Mouse (Mus musculus): ENCODE data around the gene Ptk7. TPM values are rescaled to one million over a fixed set of nuclear protein-coding genes. Genes with fewer than 3 reads are reported as not detected.

Gene Ptk7
- polyA plus RNA-seq, 1 experiment from 2014 or later, result 20.6 TPM

DNA sequence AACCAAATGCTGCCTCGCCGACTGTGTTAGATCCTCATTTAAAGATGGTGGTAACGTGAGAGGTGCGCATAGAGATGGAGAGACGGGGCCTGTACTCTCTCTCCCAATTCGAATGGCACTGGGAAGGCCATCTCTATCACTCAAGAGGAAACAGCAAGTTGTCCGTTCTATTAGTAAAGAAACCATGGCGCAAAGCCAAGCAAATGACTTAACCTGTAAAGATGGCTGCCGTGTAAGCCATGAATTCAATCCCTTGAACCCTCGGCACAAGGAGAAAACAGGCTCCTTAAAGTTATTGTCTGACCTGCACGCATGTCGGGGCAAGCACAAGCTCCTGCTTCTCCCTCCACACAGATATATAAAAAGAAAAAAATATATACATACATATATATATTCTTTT is 11.5 kb downstream of the Ptk7 start:
- Histone ChIP-seq H3K4me1 (replicated peaks; ENCODE audit: control insufficient read depth, insufficient read depth, low read length) (peaks cover 45% of the 10 kb centered on the region), H3K9me3 (ENCODE audit: control insufficient read depth, low read length) (no peaks in the 10 kb centered on the region), H3K4me2 (replicated peaks) (no peak overlapping the region), H3K27ac (no peak overlapping the region), H3K27me3 (ENCODE audit: control insufficient read depth, insufficient read depth, low read length) (no peaks in the 10 kb centered on the region), H3K9ac (no peak overlapping the region), H3K4me3 (replicated peaks; ENCODE audit: low read length) (no peak overlapping the region), H3K36me3 (replicated peaks; ENCODE audit: control insufficient read depth, insufficient read depth) (no peaks in the 10 kb centered on the region)
- ATAC-seq (ENCODE audit: low FRiP score) (no peak), DNase-seq (ENCODE audit: low spot score) (no peak)
- WGBS, result 66% methylated on average over 12 of the region's 12 CpGs

DNA sequence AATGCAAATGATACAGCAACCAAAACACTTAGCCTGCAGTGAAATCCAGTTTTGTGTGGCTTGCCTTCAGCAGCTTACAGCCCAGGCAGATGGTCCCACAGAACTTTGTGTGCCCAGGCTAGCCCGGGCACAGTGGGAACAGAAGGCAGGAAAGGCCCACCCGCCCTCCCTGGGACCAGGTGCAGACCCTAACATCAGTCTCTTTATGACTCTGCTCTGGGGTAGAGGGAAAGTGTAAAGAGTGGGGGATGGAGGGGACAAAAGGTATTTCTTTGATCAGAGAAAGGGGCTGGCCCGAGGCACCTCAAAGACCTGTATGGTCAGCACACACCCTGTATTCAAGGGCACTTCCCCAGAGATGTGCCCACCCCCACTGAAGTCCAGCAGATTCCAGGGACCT is 16.1 kb downstream of the Ptk7 start:
- Histone ChIP-seq H3K36me3 (replicated peaks; ENCODE audit: control insufficient read depth, insufficient read depth) (no peaks in the 10 kb centered on the region), H3K27ac (no peak overlapping the region), H3K9ac (no peak overlapping the region), H3K4me1 (replicated peaks; ENCODE audit: control insufficient read depth, insufficient read depth, low read length) (peaks cover 21% of the 10 kb centered on the region), H3K4me3 (replicated peaks; ENCODE audit: low read length) (no peak overlapping the region), H3K4me2 (replicated peaks) (no peak overlapping the region), H3K27me3 (ENCODE audit: control insufficient read depth, insufficient read depth, low read length) (no peaks in the 10 kb centered on the region), H3K9me3 (ENCODE audit: control insufficient read depth, low read length) (no peaks in the 10 kb centered on the region)
- no peak for DNase-seq (ENCODE audit: low spot score)
- no peak for ATAC-seq (ENCODE audit: low FRiP score)
- WGBS, result 57% methylated on average over 3 of the region's 3 CpGs

DNA sequence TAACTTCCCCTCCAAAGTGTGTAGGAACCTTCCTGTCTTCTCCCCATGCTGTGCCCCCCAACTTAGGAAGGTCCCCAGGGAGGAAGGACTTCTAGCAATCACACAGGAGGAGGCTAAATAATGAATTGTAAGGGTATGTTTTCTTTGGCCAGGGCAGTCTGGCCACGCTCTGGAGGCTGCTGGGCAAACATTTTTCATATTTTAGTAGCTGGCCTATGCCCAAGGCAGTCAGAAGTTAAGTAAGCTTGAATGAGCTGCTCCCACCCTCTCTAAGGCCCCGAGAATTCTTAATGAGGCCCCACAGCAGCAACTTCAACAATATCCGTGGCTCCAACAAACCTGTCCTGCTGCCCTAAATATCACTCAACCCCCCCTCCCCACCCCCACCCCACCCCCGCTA is 16.5 kb downstream of the Ptk7 start:
- peaks cover 18% of the 10 kb centered on the region for H3K4me1 ChIP-seq (replicated peaks; ENCODE audit: control insufficient read depth, insufficient read depth, low read length)
- H3K36me3 ChIP-seq (replicated peaks; ENCODE audit: control insufficient read depth, insufficient read depth), result no peaks in the 10 kb centered on the region
- 40% methylated on average over 4 of the region's 4 CpGs for WGBS
- DNase-seq (ENCODE audit: low spot score), result no peak
- no peak for ATAC-seq (ENCODE audit: low FRiP score)
- H3K9me3 ChIP-seq (ENCODE audit: control insufficient read depth, low read length), result no peaks in the 10 kb centered on the region
- H3K27me3 ChIP-seq (ENCODE audit: control insufficient read depth, insufficient read depth, low read length), result no peaks in the 10 kb centered on the region
- no peak overlapping the region for H3K9ac ChIP-seq
- H3K4me2 ChIP-seq (replicated peaks), result no peak overlapping the region
- no peak overlapping the region for H3K4me3 ChIP-seq (replicated peaks; ENCODE audit: low read length)
- no peak overlapping the region for H3K27ac ChIP-seq

DNA sequence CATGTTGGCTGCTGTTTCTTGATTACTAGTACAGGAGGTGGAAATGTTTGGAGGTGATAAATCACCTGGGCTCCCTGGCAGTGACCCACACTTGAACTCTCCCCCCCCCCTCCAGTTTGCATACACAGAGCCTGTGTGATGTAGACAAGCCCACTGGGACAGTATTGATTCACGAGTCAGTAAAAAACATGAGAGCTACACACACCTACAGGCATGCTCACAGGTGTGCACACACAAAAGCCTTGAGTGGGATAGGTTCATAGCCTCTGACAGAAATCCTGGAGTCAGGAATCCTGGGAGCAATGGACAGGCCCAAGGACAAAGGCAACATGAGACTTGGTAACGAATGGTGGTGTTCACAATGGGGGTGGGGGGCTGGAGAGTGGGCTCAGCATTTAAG is 17.1 kb downstream of the Ptk7 start:
- H3K27ac ChIP-seq, result no peak overlapping the region
- ATAC-seq (ENCODE audit: low FRiP score), result no peak
- H3K4me3 ChIP-seq (replicated peaks; ENCODE audit: low read length), result no peak overlapping the region
- no peak overlapping the region for H3K9ac ChIP-seq
- peaks cover 12% of the 10 kb centered on the region; the same call in 1 of the 2 replicates for H3K4me1 ChIP-seq (replicated peaks; ENCODE audit: control insufficient read depth, insufficient read depth, low read length)
- no peaks in the 10 kb centered on the region for H3K9me3 ChIP-seq (ENCODE audit: control insufficient read depth, low read length)
- H3K36me3 ChIP-seq (replicated peaks; ENCODE audit: control insufficient read depth, insufficient read depth), result no peaks in the 10 kb centered on the region
- DNase-seq (ENCODE audit: low spot score), result no peak
- H3K27me3 ChIP-seq (ENCODE audit: control insufficient read depth, insufficient read depth, low read length), result no peaks in the 10 kb centered on the region
- 50% methylated on average over 2 of the region's 2 CpGs for WGBS
- no peak overlapping the region for H3K4me2 ChIP-seq (replicated peaks)

DNA sequence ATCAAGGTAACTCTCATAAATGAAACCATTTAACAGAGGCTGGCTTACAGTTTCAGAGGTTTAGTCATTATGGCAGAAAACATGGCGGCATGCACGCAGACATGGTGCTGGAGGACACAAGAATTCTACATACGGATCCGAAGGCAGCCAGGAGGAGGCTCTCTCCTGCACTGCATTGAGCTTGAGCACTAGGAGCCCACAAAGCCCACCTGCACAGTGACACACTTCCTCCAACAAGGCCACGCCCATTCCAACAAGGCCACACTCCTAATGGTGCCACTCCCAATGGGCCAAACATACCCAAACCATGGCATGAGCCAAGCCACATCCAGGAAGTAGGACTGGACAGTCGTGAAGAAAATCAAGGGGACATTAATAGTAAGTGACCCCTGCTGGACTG is 18.0 kb downstream of the Ptk7 start:
- Histone ChIP-seq H3K9ac (no peak overlapping the region), H3K4me2 (replicated peaks) (no peak overlapping the region), H3K27me3 (ENCODE audit: control insufficient read depth, insufficient read depth, low read length) (no peaks in the 10 kb centered on the region), H3K9me3 (ENCODE audit: control insufficient read depth, low read length) (no peaks in the 10 kb centered on the region), H3K4me1 (replicated peaks; ENCODE audit: control insufficient read depth, insufficient read depth, low read length) (peaks cover 12% of the 10 kb centered on the region; the same call in 1 of the 2 replicates), H3K27ac (no peak overlapping the region), H3K36me3 (replicated peaks; ENCODE audit: control insufficient read depth, insufficient read depth) (no peaks in the 10 kb centered on the region), H3K4me3 (replicated peaks; ENCODE audit: low read length) (no peak overlapping the region)
- ATAC-seq (ENCODE audit: low FRiP score), result no peak
- DNase-seq (ENCODE audit: low spot score), result no peak
- 96% methylated on average over 6 of the region's 6 CpGs for WGBS

DNA sequence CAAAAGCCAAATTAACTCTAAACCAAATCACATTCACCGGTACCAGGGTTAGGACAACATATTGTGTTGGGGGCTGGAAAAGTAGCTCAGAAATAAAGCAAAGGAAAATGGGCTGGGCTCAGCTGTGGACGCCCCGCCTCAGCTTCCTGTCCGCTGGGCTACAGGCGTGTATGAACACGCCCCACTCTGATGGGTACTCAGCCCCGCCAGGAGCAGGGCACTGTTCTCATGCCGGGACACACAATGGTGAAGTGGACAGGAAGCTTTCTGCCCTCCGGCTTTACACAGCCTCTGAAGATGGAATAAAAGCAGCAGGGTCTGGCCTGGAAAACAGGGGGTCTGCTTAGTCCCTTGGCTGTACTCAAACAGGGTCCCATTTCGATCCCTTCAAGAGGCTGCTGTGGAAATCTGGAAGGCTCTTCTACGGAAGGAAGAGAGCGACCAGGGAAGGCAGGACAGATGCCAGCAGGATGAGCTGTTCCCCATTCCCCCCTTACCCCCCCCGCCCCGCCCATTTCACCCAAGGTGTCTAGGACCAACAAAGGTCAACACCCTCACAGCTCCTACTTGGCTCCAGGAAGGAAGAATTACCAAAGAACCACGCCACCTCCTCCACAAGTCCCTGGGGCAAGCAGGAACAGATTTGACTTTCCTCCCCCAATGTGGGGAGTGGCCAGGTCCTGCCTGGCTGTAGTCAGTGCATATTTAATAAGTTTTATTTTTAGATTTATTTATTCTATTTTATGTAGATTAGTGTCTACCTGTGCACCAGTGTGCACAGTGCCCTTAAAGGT is 19.4 kb downstream of the Ptk7 start:
- no peak overlapping the region for H3K9ac ChIP-seq
- no peaks in the 10 kb centered on the region for H3K9me3 ChIP-seq (ENCODE audit: control insufficient read depth, low read length)
- no peak overlapping the region for H3K27ac ChIP-seq
- H3K4me2 ChIP-seq (replicated peaks), result no peak overlapping the region
- ATAC-seq (ENCODE audit: low FRiP score), result no peak
- H3K4me1 ChIP-seq (replicated peaks; ENCODE audit: control insufficient read depth, insufficient read depth, low read length), result peaks cover 15% of the 10 kb centered on the region; the same call in 1 of the 2 replicates
- DNase-seq (ENCODE audit: low spot score), result no peak
- H3K27me3 ChIP-seq (ENCODE audit: control insufficient read depth, insufficient read depth, low read length), result no peaks in the 10 kb centered on the region
- no peaks in the 10 kb centered on the region for H3K36me3 ChIP-seq (replicated peaks; ENCODE audit: control insufficient read depth, insufficient read depth)
- WGBS, result 58% methylated on average over 15 of the region's 15 CpGs
- H3K4me3 ChIP-seq (replicated peaks; ENCODE audit: low read length), result no peak overlapping the region

DNA sequence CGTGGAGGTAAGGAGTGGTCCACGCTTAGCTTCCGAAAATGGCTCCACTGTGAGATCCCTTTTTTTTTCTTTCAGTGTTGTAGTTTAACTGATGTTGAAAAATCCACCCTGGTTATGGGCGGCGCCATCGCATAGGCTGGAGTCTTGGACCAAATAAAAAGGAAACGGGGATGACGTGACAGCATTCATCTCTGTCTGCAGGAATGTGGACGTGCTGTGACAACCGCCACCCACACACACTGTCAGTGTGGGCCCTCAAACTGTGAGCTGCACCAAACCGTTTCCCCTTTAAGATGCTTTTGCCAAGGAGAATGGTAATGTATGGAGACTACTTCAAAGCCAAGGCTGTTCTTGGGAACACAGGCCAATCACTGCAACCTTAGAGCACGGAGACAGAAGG is 23.3 kb downstream of the Ptk7 start:
- DNase-seq (ENCODE audit: low spot score) (no peak), ATAC-seq (ENCODE audit: low FRiP score) (no peak)
- Histone ChIP-seq H3K4me3 (replicated peaks; ENCODE audit: low read length) (no peak overlapping the region), H3K36me3 (replicated peaks; ENCODE audit: control insufficient read depth, insufficient read depth) (no peaks in the 10 kb centered on the region), H3K4me2 (replicated peaks) (no peak overlapping the region), H3K9me3 (ENCODE audit: control insufficient read depth, low read length) (no peaks in the 10 kb centered on the region), H3K4me1 (replicated peaks; ENCODE audit: control insufficient read depth, insufficient read depth, low read length) (0 out of 2 replicates have a peak, but pooled peaks cover 7% of the 10 kb centered on the region), H3K27me3 (ENCODE audit: control insufficient read depth, insufficient read depth, low read length) (no peaks in the 10 kb centered on the region), H3K27ac (no peak overlapping the region), H3K9ac (no peak overlapping the region)
- WGBS, result 76% methylated on average over 12 of the region's 12 CpGs

DNA sequence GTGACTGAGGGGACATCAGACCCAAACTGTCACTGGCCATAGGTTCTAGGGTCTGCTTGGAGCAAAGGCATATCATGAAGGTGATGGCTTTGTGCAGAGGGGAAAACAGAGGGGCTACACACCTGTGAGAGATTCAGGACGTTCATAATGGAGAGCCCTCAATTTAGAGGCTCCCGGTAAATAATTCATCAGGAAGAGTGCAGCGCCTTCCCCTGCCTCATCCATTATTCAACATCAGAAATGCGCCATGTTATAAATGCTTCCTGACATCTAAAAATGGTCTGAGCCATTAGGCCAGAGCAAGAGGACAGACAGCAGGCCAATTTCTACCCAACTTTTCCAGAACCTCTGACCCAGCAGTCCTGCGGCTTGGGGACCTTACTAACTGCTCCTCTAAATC is 24.2 kb downstream of the Ptk7 start:
- DNase-seq (ENCODE audit: low spot score) (no peak), ATAC-seq (ENCODE audit: low FRiP score) (no peak)
- Histone ChIP-seq H3K4me1 (replicated peaks; ENCODE audit: control insufficient read depth, insufficient read depth, low read length) (0 out of 2 replicates have a peak, but pooled peaks cover 7% of the 10 kb centered on the region), H3K9ac (no peak overlapping the region), H3K4me3 (replicated peaks; ENCODE audit: low read length) (no peak overlapping the region), H3K9me3 (ENCODE audit: control insufficient read depth, low read length) (no peaks in the 10 kb centered on the region), H3K27ac (peak overlapping the region; percentile 51), H3K4me2 (replicated peaks) (no peak overlapping the region), H3K27me3 (ENCODE audit: control insufficient read depth, insufficient read depth, low read length) (no peaks in the 10 kb centered on the region), H3K36me3 (replicated peaks; ENCODE audit: control insufficient read depth, insufficient read depth) (no peaks in the 10 kb centered on the region)
- 36% methylated on average over 5 of the region's 5 CpGs for WGBS

DNA sequence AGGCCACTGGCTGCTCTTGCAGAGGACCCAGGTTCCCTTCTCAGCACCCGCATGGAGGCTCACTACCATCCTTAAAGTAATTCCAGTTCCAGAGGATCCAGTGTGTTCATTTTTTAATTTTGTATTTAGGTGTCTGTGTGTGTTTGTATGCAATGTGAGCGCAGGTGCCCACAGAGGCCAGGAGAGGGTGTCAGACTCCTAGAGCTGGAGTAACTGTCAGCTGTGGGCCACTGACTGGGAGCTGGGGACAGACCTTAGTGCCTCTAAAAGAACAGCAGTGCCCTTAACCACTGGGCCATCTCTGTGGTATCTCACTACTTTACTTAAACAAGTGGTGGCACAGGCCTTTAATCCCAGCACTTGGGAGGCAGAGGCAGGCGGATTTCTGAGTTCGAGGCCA is 26.1 kb downstream of the Ptk7 start:
- no peaks in the 10 kb centered on the region for H3K36me3 ChIP-seq (replicated peaks; ENCODE audit: control insufficient read depth, insufficient read depth)
- H3K27ac ChIP-seq, result 0 out of 2 replicates have a peak overlapping the region, but pooled peaks have one; percentile 5
- WGBS, result 97% methylated on average over 4 of the region's 4 CpGs
- H3K4me1 ChIP-seq (replicated peaks; ENCODE audit: control insufficient read depth, insufficient read depth, low read length), result 0 out of 2 replicates have a peak, but pooled peaks cover 7% of the 10 kb centered on the region
- no peak for ATAC-seq (ENCODE audit: low FRiP score)
- H3K4me2 ChIP-seq (replicated peaks), result no peak overlapping the region
- no peak for DNase-seq (ENCODE audit: low spot score)
- no peak overlapping the region for H3K4me3 ChIP-seq (replicated peaks; ENCODE audit: low read length)
- H3K9ac ChIP-seq, result no peak overlapping the region
- no peaks in the 10 kb centered on the region for H3K27me3 ChIP-seq (ENCODE audit: control insufficient read depth, insufficient read depth, low read length)
- no peaks in the 10 kb centered on the region for H3K9me3 ChIP-seq (ENCODE audit: control insufficient read depth, low read length)
